Mouse (Mus musculus) embryonic fibroblast, embryonic 13.5 days (primary cell): Measurements from ENCODE around the gene Ptch1.

Experiments used
- CTCF ChIP-seq: IDR thresholded peaks from 2 replicates; pipeline ENCODE4 v1.5.1; 2011; ENCODE audit warnings: mild to moderate bottlenecking, control low read depth, low read length, moderate library complexity, borderline replicate concordance; ENCODE audit not compliant: insufficient read depth
- POLR2A ChIP-seq: IDR thresholded peaks from 2 replicates; pipeline ENCODE4 v1.6.1; 2011; ENCODE audit warnings: low read depth, mild to moderate bottlenecking, control low read depth, low read length, moderate library complexity

GRCm38 (mm10) chr13:63595869-63596268 is 22.5 kb upstream of the Ptch1 start:
- TF ChIP-seq CTCF (no peak), POLR2A (no peak)
